Mouse (Mus musculus): ENCODE measurements around the gene Abcc4.

- TF ChIP-seq CTCF (IDR thresholded peaks at IDR 0.05; ENCODE audit: low read depth, low read length) (no peak), TAL1 (conservative IDR thresholded peaks at IDR 0.05; ENCODE audit: low read depth, low read length) (no peak), GATA1 (IDR thresholded peaks at IDR 0.05; ENCODE audit: borderline replicate concordance, low read length) (no peak)
These were observed 220.4 kb downstream of the Abcc4 start for GRCm38 (mm10) chr14:118485646-118486045.
